Mouse (Mus musculus) left cerebral cortex, postnatal 36 days (tissue): Measurements from ENCODE around the gene Klhl18. TPM values are rescaled to one million over a fixed set of nuclear protein-coding genes. Genes with fewer than 3 reads are reported as not detected.
"Not testable (repeated sequence)": the region's sequence is repeated elsewhere in the genome, so short reads cannot be mapped to it uniquely, and the experiment has no call there.

Experiments used
- DNase-seq, 2 experiments: peaks; one replicate each; pipeline ENCODE4 v3.0.0; 2021 to 2022; ENCODE audit warnings: low spot score in 2 of 2, mixed read lengths in 1 of 2
- intact Hi-C: fragments of 180-260 bp; cut with DNase I; formaldehyde crosslinking; loops from one replicate; pipeline ENCODE4 v1.15.1; 2025
- total RNA-seq, 2 experiments: library from RNA; stranded (reverse); gene quantifications; 2 replicates each; pipeline ENCODE4 v1.2.3; 2021

The Klhl18 gene
- total RNA-seq, 2 experiments from 2014 or later: 26.9 to 28.6 TPM

DNA sequence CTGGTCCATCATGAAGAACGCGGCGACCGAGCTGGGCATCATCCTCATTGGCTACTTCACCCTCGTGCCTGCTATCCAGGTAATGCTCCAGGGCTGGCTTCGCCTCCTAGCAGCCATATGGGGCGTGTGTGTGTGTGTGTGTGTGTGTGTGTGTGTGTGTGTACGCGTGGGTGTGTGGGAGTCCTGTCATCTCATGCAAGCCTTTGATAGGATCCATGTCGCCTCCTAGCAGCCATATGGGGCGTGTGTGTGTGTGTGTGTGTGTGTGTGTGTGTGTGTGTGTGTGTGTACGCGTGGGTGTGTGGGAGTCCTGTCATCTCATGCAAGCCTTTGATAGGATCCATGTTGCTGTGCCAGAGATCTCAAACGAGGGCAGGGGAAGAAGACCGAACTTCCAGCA, 98.8 kb downstream of the Klhl18 start:
- intact Hi-C loops, DNase-seq: not testable (repeated sequence)

Other genes starting within 250 kb of the Klhl18 start
- 100 to 1,000 TPM; 363 to 430 TPM for gene Cspg5, start 232.9 kb downstream of the Klhl18 start, total RNA-seq
- gene Elp6, start 171.5 kb downstream of the Klhl18 start, total RNA-seq: 10 to 100 TPM; 11.1 to 12.7 TPM
- 100 to 1,000 TPM in 1 of 2 experiments, 10 to 100 TPM in 1; 97.2 to 100 TPM for gene Scap, start 143.4 kb downstream of the Klhl18 start, total RNA-seq
- 10 to 100 TPM; 48.5 to 65.7 TPM for gene Ptpn23, start 68.5 kb downstream of the Klhl18 start, total RNA-seq
- under 1 TPM in 1 of 2 experiments, not detected in 1; 0.34 TPM for gene Ngp, start 56.9 kb downstream of the Klhl18 start, total RNA-seq
- gene Kif9, start 264 bp upstream of the Klhl18 start, total RNA-seq: 1 to 10 TPM; 3.2 to 3.9 TPM
- 10 to 100 TPM; 66.6 to 81.9 TPM for gene Setd2, start 55.9 kb upstream of the Klhl18 start, total RNA-seq
- gene Nradd, start 147.8 kb upstream of the Klhl18 start, total RNA-seq: 1 to 10 TPM; 2.2 TPM
- 10 to 100 TPM in 1 of 2 experiments, 1 to 10 TPM in 1; 7.8 to 13.5 TPM for gene Nbeal2, start 177.5 kb upstream of the Klhl18 start, total RNA-seq
- 10 to 100 TPM; 56.1 to 60.8 TPM for gene Ccdc12, start 179.8 kb upstream of the Klhl18 start, total RNA-seq